Mouse (Mus musculus) forebrain, embryonic 11.5 days (tissue): Measurements from ENCODE around the gene Mab21l3. TPM values are rescaled to one million over a fixed set of nuclear protein-coding genes. Genes with fewer than 3 reads are reported as not detected.

Source experiments
- ATAC-seq: fragments of 200-750 bp; cut with Nextera tagmentation; replicated peaks from 2 replicates; pipeline ENCODE4 v1.8.0; 2017; ENCODE audit warnings: moderate TSS enrichment; ENCODE audit not compliant: low FRiP score
- DNase-seq: peaks from one replicate; pipeline ENCODE4 v3.0.0-alpha.2; 2017; ENCODE audit warnings: low spot score
- H3K27ac ChIP-seq: fragments of 300-500 bp; sonication (generic); 2 replicates; pipeline ENCODE4 v1.5.1; 2014; ENCODE audit warnings: low read depth, low read length
- H3K27me3 ChIP-seq: fragments of 300-500 bp; sonication (generic); 2 replicates; pipeline ENCODE4 v1.6.1; 2014; ENCODE audit warnings: mild to moderate bottlenecking, low read length, mixed read lengths; ENCODE audit not compliant: control insufficient read depth, insufficient read depth
- H3K36me3 ChIP-seq: fragments of 300-500 bp; sonication (generic); 2 replicates; pipeline ENCODE4 v1.6.1; 2014; ENCODE audit warnings: mild to moderate bottlenecking, low read length, moderate library complexity, mixed read lengths; ENCODE audit not compliant: control insufficient read depth, insufficient read depth
- H3K4me1 ChIP-seq: fragments of 300-500 bp; sonication (generic); replicated peaks from 2 replicates; pipeline ENCODE4 v1.6.1; 2014; ENCODE audit warnings: low read length, mixed read lengths; ENCODE audit not compliant: control insufficient read depth, insufficient read depth
- H3K4me2 ChIP-seq: fragments of 300-500 bp; sonication (generic); 2 replicates; pipeline ENCODE4 v1.6.1; 2014; ENCODE audit warnings: low read depth, mild to moderate bottlenecking, low read length, moderate library complexity, mixed read lengths; ENCODE audit not compliant: severe bottlenecking
- H3K4me3 ChIP-seq: fragments of 300-500 bp; sonication (generic); 2 replicates; pipeline ENCODE4 v1.5.1; 2014; ENCODE audit warnings: low read depth, low read length
- H3K9ac ChIP-seq: fragments of 300-500 bp; sonication (generic); 2 replicates; pipeline ENCODE4 v1.6.1; 2014; ENCODE audit warnings: low read length
- H3K9me3 ChIP-seq: fragments of 300-500 bp; sonication (generic); 2 replicates; pipeline ENCODE4 v1.6.1; 2016; ENCODE audit warnings: low read length, mixed read lengths; ENCODE audit not compliant: control insufficient read depth
- polyA plus RNA-seq: library from polyadenylated mRNA; unstranded; fragments of >200 nt; fragmentation: Nextera tagmentation; extraction: Ambion mirVana; gene quantifications from 2 replicates; pipeline ENCODE4 v1.2.1, GENCODE M21; 2014

Gene Mab21l3
- polyA plus RNA-seq, 1 experiment from 2014 or later: 0.92 TPM

DNA sequence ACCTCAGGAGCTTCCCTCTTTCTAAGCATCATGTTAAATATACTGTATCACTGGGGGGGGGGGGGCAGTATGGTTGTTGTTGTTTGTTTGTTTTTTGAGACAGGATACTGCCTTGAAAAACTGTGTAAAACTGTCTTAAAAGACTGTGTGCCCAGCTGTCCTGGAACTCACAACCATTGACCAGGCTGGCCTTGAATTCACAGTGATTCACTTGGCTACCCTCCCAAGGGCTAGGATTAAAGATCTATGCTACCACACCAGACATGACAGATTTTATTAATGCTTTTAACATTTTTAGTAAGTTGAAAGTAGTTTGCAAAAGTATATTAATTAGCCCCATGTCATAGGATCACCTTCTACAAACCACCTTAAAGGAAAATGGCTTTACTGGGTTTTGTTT is 85.2 kb downstream of the Mab21l3 start:
- ATAC-seq: no peak
- Histone ChIP-seq H3K9me3 (no peaks in the 10 kb centered on the region; the same call in 1 of the 2 replicates), H3K4me3 (no peak overlapping the region)

More for the DNA sequence above, 85.2 kb downstream of the Mab21l3 start:
- Histone ChIP-seq H3K4me2 (no peak overlapping the region), H3K9ac (no peak overlapping the region), H3K36me3 (no peaks in the 10 kb centered on the region), H3K4me1 (0 out of 2 replicates have a peak, but pooled peaks cover 5% of the 10 kb centered on the region), H3K27ac (no peak overlapping the region), H3K27me3 (no peaks in the 10 kb centered on the region)
- DNase-seq: no peak

Other genes starting within 250 kb of the Mab21l3 start
- gene Atp1a1, start 244.3 kb downstream of the Mab21l3 start, polyA plus RNA-seq: 121 and 122 TPM in 2 replicates
- gene Slc22a15, start 75.5 kb upstream of the Mab21l3 start, polyA plus RNA-seq: 5.5 and 5.7 TPM in 2 replicates
- 41.4 and 44.9 TPM in 2 replicates for gene Nhlh2, start 161.1 kb upstream of the Mab21l3 start, polyA plus RNA-seq
- not detected in 2 replicates for gene Casq2, start 237.5 kb upstream of the Mab21l3 start, polyA plus RNA-seq